Mouse (Mus musculus) forebrain, embryonic 12.5 days (tissue): Measurements from ENCODE around the gene Ggt1. TPM values are rescaled to one million over a fixed set of nuclear protein-coding genes. Genes with fewer than 3 reads are reported as not detected.

Experiments used
- ATAC-seq: fragments of 200-750 bp; cut with Nextera tagmentation; 2 replicates; pipeline ENCODE4 v1.8.0; 2017; ENCODE audit warnings: moderate TSS enrichment; ENCODE audit not compliant: low FRiP score
- H3K27ac ChIP-seq: fragments of 300-500 bp; sonication (generic); 2 replicates; pipeline ENCODE4 v1.5.1; 2016; ENCODE audit warnings: mild to moderate bottlenecking
- H3K27me3 ChIP-seq: fragments of 300-500 bp; sonication (generic); 2 replicates; pipeline ENCODE4 v1.6.1; 2016; ENCODE audit warnings: mild to moderate bottlenecking
- H3K36me3 ChIP-seq: fragments of 300-500 bp; sonication (generic); replicated peaks from 2 replicates; pipeline ENCODE4 v1.6.1; 2016; ENCODE audit warnings: mild to moderate bottlenecking
- H3K4me1 ChIP-seq: fragments of 300-500 bp; sonication (generic); 2 replicates; pipeline ENCODE4 v1.6.1; 2016
- H3K4me2 ChIP-seq: fragments of 300-500 bp; sonication (generic); 2 replicates; pipeline ENCODE4 v1.6.1; 2016; ENCODE audit warnings: mild to moderate bottlenecking, moderate library complexity
- H3K4me3 ChIP-seq: fragments of 300-500 bp; sonication (generic); replicated peaks from 2 replicates; pipeline ENCODE4 v1.5.1; 2016; ENCODE audit warnings: mild to moderate bottlenecking
- H3K9ac ChIP-seq: fragments of 300-500 bp; sonication (generic); 2 replicates; pipeline ENCODE4 v1.6.1; 2016; ENCODE audit warnings: mild to moderate bottlenecking
- H3K9me3 ChIP-seq: fragments of 300-500 bp; sonication (generic); 2 replicates; pipeline ENCODE4 v1.6.1; 2016
- WGBS: fragments of 180-500 bp; shearing (Covaris S2); methylation state at CpG from one replicate; pipeline ENCODE4 v1.1.7; 2016; 5-methylcytosine and 5-hydroxymethylcytosine counted together
- polyA plus RNA-seq: library from polyadenylated mRNA; unstranded; fragments of >200 nt; fragmentation: Nextera tagmentation; extraction: Ambion mirVana; gene quantifications from 2 replicates; pipeline ENCODE4 v1.2.1, GENCODE M21; 2016

The Ggt1 gene
- polyA plus RNA-seq, 1 experiment from 2014 or later: 2.3 TPM

DNA sequence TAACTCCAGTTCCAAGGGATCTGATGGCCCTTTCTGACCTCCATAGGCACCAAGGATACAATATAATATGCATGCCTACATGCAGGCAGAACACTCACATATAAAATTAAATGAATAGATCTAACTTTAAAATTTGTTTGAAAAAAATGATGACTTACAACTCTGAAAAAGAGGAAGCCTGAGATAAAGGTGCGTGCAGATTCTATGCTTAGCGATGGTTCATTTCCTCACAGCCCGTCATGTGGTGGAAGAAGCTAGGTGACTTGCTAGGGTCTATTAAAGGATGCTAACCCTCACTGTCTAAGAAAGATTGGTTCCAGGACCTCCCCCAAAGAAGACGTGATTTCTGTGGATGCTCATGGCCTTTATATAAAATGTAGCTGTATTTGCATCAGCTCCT, 54.6 kb downstream of the Ggt1 start:
- Histone ChIP-seq H3K27me3 (no peaks in the 10 kb centered on the region), H3K36me3 (no peaks in the 10 kb centered on the region), H3K4me2 (no peak overlapping the region), H3K4me1 (no peaks in the 10 kb centered on the region), H3K4me3 (no peak overlapping the region), H3K9me3 (no peaks in the 10 kb centered on the region), H3K27ac (no peak overlapping the region), H3K9ac (no peak overlapping the region)
- ATAC-seq: no peak
- WGBS: 94% methylated on average over 4 of the region's 4 CpGs

- no peak for ATAC-seq
- 51% methylated on average over 3 of the region's 3 CpGs for WGBS
Observed at GRCm38 (mm10) chr10:75620818-75621217, 59.4 kb downstream of the Ggt1 start.

DNA sequence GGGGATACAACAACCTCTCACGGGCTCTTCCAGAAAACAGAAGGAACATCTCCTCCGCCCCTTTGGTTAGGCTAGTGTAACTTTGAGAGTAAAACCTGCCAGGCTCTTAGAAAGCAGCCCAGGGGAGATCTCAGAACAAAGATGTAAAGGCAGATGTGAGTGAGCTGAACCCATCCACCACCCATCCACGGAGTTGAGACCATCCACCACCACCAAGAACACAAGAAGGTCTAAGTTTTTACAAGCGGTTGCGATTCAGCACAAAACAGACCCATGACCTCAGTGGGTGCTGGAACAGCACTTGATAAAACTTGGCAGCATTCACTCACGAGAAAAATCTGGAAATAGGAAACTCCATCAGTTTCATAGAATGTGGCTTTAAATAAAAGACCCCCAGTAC, 64.5 kb downstream of the Ggt1 start:
- 67% methylated on average over 6 of the region's 6 CpGs for WGBS
- Histone ChIP-seq H3K27ac (no peak overlapping the region), H3K9ac (no peak overlapping the region), H3K4me1 (no peaks in the 10 kb centered on the region), H3K9me3 (no peaks in the 10 kb centered on the region), H3K27me3 (no peaks in the 10 kb centered on the region), H3K4me2 (no peak overlapping the region), H3K4me3 (no peak overlapping the region), H3K36me3 (no peaks in the 10 kb centered on the region)
- no peak for ATAC-seq

More at GRCm38 (mm10) chr10:75620818-75621217, 59.4 kb downstream of the Ggt1 start:
- Histone ChIP-seq H3K4me2 (no peak overlapping the region), H3K36me3 (no peaks in the 10 kb centered on the region), H3K4me3 (no peak overlapping the region), H3K27me3 (no peaks in the 10 kb centered on the region), H3K4me1 (no peaks in the 10 kb centered on the region), H3K9ac (no peak overlapping the region), H3K9me3 (no peaks in the 10 kb centered on the region), H3K27ac (no peak overlapping the region)

GRCm38 (mm10) chr10:75626991-75627390, 65.6 kb downstream of the Ggt1 start:
- ATAC-seq: no peak
- H3K27ac ChIP-seq: no peak overlapping the region

DNA sequence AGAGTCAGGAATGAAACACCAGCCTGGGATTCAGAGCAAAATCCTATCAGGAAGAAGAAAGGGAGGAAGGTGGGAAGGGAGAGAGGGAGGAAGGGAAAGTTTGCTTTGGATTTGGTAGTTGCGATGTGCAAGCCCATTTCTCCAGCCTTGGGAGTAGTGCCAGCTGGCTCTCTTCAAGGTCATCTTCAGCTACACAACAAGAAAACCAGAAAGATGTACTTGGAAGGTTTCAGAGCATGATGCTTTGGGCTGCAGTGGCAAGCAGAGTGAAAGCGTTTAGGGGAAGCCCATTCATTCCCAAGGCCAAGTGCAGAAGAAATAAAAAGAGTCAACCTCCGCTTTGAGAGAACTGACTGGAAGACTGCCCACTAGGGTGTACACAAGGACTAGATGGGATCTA, 66.1 kb downstream of the Ggt1 start:
- Histone ChIP-seq H3K9me3 (no peaks in the 10 kb centered on the region), H3K27me3 (no peaks in the 10 kb centered on the region), H3K4me3 (no peak overlapping the region), H3K4me2 (no peak overlapping the region), H3K9ac (no peak overlapping the region), H3K27ac (no peak overlapping the region), H3K4me1 (no peaks in the 10 kb centered on the region), H3K36me3 (no peaks in the 10 kb centered on the region)
- 78% methylated on average over 3 of the region's 3 CpGs for WGBS
- ATAC-seq: no peak

More at GRCm38 (mm10) chr10:75626991-75627390, 65.6 kb downstream of the Ggt1 start:
- Histone ChIP-seq H3K27me3 (no peaks in the 10 kb centered on the region), H3K4me2 (no peak overlapping the region), H3K36me3 (no peaks in the 10 kb centered on the region), H3K9me3 (no peaks in the 10 kb centered on the region), H3K9ac (no peak overlapping the region), H3K4me1 (no peaks in the 10 kb centered on the region), H3K4me3 (no peak overlapping the region)
- 84% methylated on average over 3 of the region's 3 CpGs for WGBS

- Histone ChIP-seq H3K9ac (no peak overlapping the region), H3K27me3 (no peaks in the 10 kb centered on the region), H3K4me2 (no peak overlapping the region), H3K4me1 (no peaks in the 10 kb centered on the region), H3K9me3 (no peaks in the 10 kb centered on the region), H3K27ac (no peak overlapping the region), H3K4me3 (no peak overlapping the region), H3K36me3 (no peaks in the 10 kb centered on the region)
- ATAC-seq: no peak
- WGBS: 85% methylated on average over 5 of the region's 5 CpGs
Observed at GRCm38 (mm10) chr10:75632633-75633032, 71.2 kb downstream of the Ggt1 start.

DNA sequence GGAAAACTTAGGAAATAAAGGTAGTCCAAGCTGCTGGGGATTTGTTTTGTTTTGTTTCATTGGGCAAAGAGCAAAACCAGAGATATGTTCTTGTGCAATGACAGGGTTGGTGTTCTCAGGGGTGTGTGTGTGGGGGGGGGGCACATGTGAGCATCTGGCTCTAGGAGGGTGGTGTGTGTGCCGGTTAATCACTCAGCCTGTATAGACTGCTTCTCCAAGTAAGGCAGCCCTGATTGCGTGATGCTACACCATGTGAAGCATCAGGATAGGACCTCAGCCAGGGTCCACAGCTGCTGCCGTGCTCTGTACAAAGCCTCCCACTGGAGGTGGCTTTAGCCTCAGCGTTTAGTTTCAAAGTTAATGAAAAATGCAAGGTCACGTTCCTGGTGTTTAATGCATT, 71.6 kb downstream of the Ggt1 start:
- H3K4me3 ChIP-seq: no peak overlapping the region
- H3K27ac ChIP-seq: no peak overlapping the region
- H3K36me3 ChIP-seq: no peaks in the 10 kb centered on the region
- no peaks in the 10 kb centered on the region for H3K27me3 ChIP-seq
- H3K4me2 ChIP-seq: no peak overlapping the region
- WGBS: 88% methylated on average over 5 of the region's 5 CpGs
- H3K9me3 ChIP-seq: no peaks in the 10 kb centered on the region
- no peaks in the 10 kb centered on the region for H3K4me1 ChIP-seq
- H3K9ac ChIP-seq: no peak overlapping the region
- no peak for ATAC-seq

GRCm38 (mm10) chr10:75633576-75634139, 72.3 kb downstream of the Ggt1 start:
- no peaks in the 10 kb centered on the region for H3K27me3 ChIP-seq
- WGBS: 82% methylated on average over 11 of the region's 14 CpGs

GRCm38 (mm10) chr10:75634610-75635009, 73.2 kb downstream of the Ggt1 start:
- no peak overlapping the region for H3K4me3 ChIP-seq
- H3K27ac ChIP-seq: no peak overlapping the region
- 93% methylated on average over 8 of the region's 8 CpGs for WGBS
- no peak overlapping the region for H3K4me2 ChIP-seq
- H3K4me1 ChIP-seq: no peaks in the 10 kb centered on the region
- H3K9me3 ChIP-seq: no peaks in the 10 kb centered on the region
- no peaks in the 10 kb centered on the region for H3K27me3 ChIP-seq
- no peak for ATAC-seq
- H3K36me3 ChIP-seq: no peaks in the 10 kb centered on the region
- no peak overlapping the region for H3K9ac ChIP-seq

More at GRCm38 (mm10) chr10:75633576-75634139, 72.3 kb downstream of the Ggt1 start:
- H3K4me2 ChIP-seq: no peak overlapping the region
- H3K4me1 ChIP-seq: no peaks in the 10 kb centered on the region
- H3K9me3 ChIP-seq: no peaks in the 10 kb centered on the region
- no peak overlapping the region for H3K4me3 ChIP-seq
- no peaks in the 10 kb centered on the region for H3K36me3 ChIP-seq
- no peak for ATAC-seq
- no peak overlapping the region for H3K27ac ChIP-seq
- no peak overlapping the region for H3K9ac ChIP-seq

- 68% methylated on average over 14 of the region's 14 CpGs for WGBS
- Histone ChIP-seq H3K4me3 (no peak overlapping the region), H3K4me1 (no peaks in the 10 kb centered on the region), H3K27me3 (no peaks in the 10 kb centered on the region), H3K9ac (no peak overlapping the region), H3K36me3 (no peaks in the 10 kb centered on the region), H3K27ac (no peak overlapping the region), H3K9me3 (no peaks in the 10 kb centered on the region), H3K4me2 (no peak overlapping the region)
- no peak for ATAC-seq
Observed at GRCm38 (mm10) chr10:75635019-75635692, 73.8 kb downstream of the Ggt1 start.

DNA sequence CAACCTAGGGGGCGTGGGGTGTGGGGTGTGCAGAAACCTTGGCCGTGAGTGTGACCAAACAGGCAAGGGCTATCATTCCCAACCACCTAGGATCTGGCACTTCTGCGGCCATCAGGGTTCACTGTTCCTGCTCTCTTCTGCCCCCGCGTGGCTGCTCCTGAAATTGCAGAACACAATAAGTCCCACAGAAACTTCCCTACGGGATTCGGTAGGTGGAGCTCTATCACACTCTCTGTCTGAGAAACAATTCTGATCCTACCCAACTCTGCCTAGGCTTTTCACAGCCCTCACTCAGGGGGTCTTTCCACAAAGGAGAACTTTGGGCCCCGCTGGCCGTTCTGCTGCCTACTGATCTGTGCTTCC, 74.3 kb downstream of the Ggt1 start:
- Histone ChIP-seq H3K27ac (no peak overlapping the region), H3K36me3 (no peaks in the 10 kb centered on the region), H3K4me1 (no peaks in the 10 kb centered on the region), H3K9me3 (no peaks in the 10 kb centered on the region), H3K9ac (no peak overlapping the region), H3K4me2 (no peak overlapping the region), H3K27me3 (no peaks in the 10 kb centered on the region), H3K4me3 (no peak overlapping the region)
- ATAC-seq: peak; percentile 37; the same call in 1 of the 2 replicates
- 5% methylated on average over 9 of the region's 9 CpGs for WGBS
